Mouse (Mus musculus) urinary bladder, postnatal 25 days (tissue): ENCODE data around the gene Igsf9.

ENCODE experiments used
- DNase-seq: peaks from one replicate; pipeline ENCODE4 v3.0.0; 2022; ENCODE audit warnings: low spot score

Gene Igsf9

GRCm38 (mm10) chr1:172468301-172468877 is 13.2 kb upstream of the Igsf9 start:
- no peak for DNase-seq

GRCm38 (mm10) chr1:172469373-172469772 is 12.2 kb upstream of the Igsf9 start:
- no peak for DNase-seq

DNA sequence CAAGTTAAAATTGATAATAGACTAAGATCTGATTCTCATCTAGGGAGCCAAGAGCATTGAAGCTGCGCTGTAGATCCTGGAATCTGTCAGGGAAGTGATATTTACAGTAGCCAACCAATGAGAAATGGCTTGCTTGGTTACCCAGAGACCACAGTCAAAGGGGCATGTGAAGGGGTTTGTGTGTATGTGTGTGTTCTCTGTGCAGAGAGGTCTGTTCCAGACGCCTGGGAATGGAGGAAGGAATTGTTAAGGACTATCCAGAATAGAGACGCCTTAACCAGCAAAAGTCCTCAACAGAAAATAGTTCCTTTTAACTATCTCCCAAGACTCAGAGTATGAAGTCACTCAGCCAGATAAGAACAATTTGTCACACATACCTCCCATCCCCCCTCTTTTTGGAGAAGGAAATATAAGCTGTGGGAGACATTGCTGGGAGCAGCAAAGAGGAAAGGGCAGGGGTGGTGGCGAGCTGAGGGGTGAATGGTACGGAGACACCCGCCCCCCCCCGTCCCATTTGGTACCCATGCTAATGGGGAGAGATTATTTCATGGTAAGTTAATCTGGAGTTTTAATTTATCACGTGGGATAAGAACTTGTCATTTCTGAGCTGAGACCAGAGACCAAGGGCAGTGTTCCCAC is 11.7 kb upstream of the Igsf9 start:
- no peak for DNase-seq

DNA sequence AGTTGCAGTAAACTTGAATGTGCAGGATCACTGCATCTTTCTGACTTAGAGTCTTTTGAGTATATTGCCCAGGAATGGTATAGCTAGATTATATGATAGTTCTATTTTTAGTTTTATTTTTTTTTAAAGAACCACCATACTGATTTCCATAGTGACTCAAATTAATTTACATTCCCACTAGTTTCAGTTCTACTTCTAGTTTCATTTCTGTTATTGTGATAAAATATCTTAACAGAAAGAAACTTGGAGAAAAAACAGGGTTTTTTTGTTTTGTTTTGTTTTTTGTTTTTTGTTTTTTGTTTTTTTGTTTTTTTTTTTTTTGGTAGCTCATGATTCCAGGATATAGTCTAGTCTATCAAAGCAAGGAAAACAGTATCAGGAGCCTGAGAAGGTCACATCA is 8.7 kb upstream of the Igsf9 start:
- no peak for DNase-seq

DNA sequence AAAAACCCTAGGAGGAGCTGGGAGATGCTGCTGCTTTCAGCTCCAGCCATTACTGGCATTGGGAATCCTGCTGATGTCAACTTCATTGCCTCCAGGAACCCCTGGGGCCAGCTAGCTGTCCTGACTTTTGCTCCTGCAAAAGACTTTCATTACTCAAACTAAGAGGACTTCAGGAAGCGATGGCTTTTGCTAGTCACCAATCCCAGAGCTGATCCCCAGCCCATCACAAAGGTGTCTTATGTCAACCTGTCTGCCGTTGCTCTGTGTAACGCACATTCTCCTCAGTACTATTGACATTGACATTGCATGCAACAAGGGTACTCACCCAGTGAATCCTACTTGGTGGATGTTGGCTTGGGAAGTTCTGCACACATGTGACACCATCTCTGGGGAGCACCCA is 7.4 kb upstream of the Igsf9 start:
- DNase-seq, result no peak

- DNase-seq, result no peak
Observed at GRCm38 (mm10) chr1:172475054-172475741, 6.4 kb upstream of the Igsf9 start, which contains the start of gene Slamf9. Slamf9 (plus strand) TSS chr1:172475358.

- no peak for DNase-seq
Observed at GRCm38 (mm10) chr1:172478020-172478419, 3.6 kb upstream of the Igsf9 start.

DNA sequence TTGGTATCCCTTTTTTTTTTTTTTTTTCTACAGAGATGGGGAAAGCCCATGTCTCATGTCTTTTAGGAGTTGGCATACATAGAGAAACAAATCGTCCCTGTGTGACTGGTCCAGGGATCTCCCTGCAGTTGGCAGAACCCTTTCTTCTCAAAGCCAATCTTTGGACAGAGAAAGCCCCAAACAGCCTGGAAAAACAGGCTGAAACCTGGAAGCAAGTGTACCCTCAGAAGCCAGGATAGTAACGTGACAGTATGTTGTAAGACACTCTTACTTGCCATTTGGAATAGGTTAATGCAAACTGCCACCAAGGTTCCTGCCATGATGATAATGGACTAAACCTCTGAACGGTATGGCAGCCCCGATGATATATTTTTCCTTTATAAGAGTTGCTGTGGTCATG is 1.2 kb upstream of the Igsf9 start:
- no peak for DNase-seq

GRCm38 (mm10) chr1:172481111-172481510 is 477 bp upstream of the Igsf9 start:
- no peak for DNase-seq

DNA sequence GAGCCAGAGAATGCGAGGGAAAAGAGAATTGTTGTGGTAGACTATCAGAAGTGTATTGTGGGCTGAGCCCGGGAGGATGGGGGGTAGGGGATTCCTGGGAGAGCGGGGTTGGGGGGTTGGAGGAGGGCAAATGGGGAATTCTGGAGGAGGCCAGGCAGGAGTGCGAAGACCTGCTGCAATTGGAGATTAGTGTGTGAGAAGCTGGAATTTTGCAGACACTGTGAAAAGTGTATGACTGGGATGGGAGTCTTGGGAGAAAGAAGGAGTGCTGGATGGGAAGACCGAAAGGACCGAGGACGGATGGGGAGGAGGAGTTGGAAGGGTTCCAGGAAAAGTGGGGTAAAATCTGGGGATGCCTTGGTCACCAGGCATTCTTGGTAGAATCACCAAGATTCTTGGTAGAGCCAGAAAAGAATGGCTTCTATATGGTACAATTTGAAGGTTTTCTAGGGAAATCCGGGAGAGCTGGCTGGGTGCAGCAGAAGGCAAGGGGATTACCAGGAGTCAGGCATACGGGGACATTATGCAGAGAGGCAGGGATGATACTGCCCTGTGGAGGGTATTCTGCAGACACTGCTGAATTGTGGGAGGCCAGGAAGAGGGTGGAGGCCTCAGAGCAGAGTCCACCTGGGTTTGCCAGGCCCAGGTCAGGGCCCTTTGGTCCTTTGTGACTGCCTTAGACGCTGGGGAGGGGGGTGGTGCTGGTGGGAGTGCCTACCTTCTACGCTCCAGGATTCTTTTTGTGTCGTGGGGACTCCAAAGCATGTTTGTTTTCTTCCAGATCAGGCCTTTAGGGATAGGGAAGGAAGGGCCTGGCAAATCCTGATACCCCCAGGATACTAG is 1.2 kb downstream of the Igsf9 start:
- no peak for DNase-seq

DNA sequence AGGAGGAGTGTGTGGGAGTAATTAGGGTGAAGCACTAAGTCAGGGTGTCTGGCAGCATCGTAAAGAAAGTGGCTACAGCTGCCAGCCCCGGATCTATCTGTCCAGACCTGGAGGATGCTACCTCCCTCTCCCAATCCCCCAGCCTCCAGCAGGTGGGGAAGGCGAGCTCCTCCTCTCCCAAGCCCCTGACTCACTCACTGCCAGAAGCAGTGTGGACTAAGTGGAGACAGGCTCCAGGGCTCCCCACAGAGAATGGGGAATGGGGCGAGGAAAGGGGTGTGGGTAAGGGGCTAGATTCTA is 1.7 kb downstream of the Igsf9 start:
- no peak for DNase-seq

DNA sequence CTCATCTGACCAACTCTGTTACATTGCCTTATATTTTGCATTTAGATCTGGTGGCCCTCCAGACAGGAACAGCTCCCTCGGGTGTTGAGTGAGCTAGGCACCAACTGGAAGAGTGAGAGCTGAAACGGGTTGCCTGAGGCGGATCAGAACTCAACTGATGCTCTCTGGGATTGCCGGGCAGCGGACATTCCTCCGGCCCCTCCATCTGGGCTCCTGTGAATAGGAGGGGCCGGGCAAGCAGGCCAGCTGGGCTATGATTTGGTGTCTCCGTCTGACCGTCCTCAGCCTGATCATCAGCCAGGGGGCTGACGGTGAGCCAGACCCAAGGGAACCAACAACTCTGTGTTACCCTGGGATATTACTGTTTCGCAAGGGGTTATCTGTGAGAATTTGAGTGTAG is 2.6 kb downstream of the Igsf9 start:
- DNase-seq, result no peak

DNA sequence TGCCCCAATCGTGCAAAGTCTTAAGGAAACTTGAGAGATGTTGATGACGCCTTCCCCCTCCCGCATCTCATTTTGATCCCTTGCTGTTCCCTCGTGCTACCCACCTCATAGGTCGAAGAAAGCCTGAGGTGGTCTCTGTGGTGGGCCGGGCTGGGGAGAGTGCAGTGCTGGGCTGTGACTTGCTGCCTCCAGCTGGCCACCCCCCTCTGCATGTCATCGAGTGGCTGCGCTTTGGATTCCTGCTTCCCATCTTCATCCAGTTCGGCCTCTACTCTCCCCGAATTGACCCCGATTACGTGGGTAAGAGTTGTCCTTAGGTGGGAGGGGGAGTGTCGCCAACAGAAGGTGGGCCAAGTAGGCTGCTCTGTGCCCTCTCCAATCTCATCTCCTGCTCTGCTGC is 3.1 kb downstream of the Igsf9 start:
- no peak for DNase-seq

DNA sequence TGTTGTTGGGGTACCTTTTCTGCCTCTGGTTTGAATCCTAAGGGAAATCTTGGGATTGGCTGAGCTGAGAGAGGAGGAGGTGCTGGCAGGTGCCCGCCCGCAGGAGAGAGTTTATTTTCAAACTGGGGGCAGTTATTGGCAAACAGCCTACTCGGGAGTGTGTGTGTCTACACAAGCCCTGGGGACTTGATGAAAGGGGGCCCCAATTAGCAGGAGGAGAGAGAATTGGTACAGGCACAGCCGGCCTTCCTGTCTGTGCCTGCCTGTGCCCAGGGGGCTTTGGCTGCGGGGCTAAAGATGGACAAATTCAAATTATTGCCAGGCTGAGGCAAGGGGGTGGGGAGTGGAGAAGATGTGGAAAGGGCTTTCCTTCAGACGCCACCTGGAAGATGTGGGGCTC is 4.2 kb downstream of the Igsf9 start:
- no peak for DNase-seq

DNA sequence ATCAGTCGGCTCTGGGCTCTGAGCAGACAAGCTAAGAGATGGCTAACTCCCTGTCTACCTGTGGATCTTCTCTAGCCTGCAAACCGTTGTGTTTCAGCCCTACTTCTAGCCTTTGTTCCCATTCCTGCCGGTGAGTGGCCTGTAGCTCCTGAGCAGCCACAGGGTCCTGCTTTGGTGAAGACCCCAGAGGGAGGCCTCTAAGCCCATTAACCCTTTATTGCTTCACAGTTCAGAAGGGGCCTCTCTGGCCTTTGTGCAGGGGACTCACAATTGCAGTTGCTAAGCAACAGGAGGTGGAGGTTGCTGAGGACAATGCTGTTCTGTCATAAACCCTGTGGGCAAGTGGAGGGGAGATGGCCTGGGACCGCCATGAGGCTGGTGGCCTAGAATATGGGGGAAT is 4.6 kb downstream of the Igsf9 start:
- no peak for DNase-seq

- DNase-seq, result no peak
Observed at GRCm38 (mm10) chr1:172486651-172487050, 5.1 kb downstream of the Igsf9 start.

GRCm38 (mm10) chr1:172487859-172488258 is 6.3 kb downstream of the Igsf9 start:
- no peak for DNase-seq

- no peak for DNase-seq
Observed at GRCm38 (mm10) chr1:172488831-172489230, 7.2 kb downstream of the Igsf9 start.

DNA sequence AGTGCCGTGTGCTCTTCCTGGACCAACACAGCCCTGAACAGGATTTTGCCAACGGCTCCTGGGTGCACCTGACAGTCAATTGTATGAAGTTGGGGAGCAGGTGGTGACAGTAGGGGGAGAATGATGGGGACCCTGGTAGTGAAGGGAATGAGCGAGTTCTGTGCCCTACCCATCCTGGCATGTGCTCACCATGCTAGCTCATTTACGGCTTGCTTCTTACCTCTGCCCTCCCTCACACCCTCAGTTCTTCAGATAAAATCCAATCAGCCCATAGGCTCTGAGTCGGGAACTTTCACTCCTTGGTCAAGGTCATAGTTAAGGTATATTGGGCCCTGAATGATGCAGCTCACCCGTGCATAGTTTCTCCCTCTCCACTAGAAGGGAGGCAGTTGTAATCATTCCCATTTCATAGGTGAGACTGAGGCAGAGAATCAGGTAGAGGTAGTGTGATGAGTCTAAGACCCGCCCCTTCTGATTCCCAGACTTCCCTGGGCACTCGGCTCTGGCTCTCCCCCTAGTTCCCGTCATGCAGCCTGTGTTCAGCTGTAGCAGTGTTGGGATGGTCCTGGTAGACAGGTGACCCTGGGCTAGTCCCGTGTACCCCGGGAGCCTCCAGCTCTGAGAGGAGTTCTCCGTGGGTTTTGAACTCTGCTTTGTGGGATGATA is 8.1 kb downstream of the Igsf9 start:
- DNase-seq, result no peak

DNA sequence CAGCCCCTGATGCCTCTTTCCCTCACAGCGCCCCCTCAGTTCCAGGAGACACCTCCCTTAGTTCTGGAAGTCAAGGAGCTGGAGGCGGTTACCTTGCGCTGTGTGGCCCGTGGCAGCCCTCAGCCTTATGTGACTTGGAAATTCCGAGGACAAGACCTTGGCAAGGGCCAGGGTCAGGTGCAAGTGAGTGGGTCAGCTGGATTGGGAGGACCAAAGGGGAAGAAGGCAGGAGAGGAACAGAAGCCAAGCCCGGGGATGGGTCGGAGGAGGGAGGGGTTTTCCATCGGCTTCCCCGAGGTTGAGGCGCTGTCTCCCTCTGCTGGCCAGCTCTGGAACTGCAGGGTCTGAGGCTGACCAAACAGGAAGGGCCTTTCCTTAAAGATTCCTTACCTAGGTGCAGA is 8.7 kb downstream of the Igsf9 start:
- DNase-seq, result peak; percentile 96

DNA sequence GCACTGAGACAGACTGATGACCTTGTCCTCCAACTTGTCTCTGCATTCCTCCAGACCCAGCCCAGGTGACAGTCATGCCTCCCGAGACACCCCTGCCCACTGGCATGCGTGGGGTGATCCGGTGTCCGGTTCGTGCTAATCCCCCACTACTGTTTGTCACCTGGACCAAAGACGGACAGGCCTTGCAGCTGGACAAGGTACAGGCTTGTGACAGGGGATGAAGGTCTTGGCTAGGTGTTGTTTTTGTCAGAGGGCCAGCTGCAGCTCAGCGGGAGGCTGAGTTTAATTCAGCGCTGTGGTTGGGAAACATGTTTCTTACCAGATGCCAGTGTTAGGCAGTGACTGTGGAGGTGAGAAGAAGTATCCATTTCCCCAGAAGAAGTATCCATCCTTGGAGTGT is 10.5 kb downstream of the Igsf9 start:
- DNase-seq, result no peak

- no peak for DNase-seq
Observed at GRCm38 (mm10) chr1:172493516-172493915, 11.9 kb downstream of the Igsf9 start.
